In the genomic region with DNA sequence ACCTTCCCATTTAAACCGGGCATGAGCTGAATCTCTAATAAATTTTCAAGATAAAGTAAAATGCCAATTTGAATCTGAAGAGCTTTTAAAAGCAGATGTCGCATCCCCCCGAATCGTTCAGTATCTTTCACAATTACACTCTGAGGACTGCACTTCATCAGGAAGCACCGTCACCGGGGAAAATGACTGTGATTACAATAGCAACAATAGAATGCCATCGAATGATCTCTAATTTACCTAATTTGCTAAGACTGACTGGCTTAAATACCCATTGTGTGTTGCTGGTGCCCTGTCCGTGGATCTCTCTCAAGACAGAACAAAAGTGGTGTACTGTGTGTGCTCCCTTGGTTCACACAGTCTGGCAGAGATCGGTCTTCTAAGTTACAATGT, we compare ENCODE assay signal across 9 mouse cellular contexts.
DNase-seq lines count a peak whose midpoint lies in the region; ATAC-seq lines count a peak whose summit lies in the region.
"Had no signal": no experiment of that assay in that cellular context is flagged by ENCODE, and none has a peak within 500 bp of the region (broad histone marks: within the 10 kb centered on the region; RNA-seq: fewer than 3 reads in every experiment).

No protein-coding gene starts in this region.

- H3K9ac ChIP-seq in kidney, embryonic 16.5 days (replicated peaks; ENCODE audit: low read length), result no peak overlapping the region
- no peak overlapping the region for H3K9ac ChIP-seq in embryonic facial prominence, embryonic 13.5 days
- H3K9ac ChIP-seq in hindbrain, embryonic 16.5 days (ENCODE audit: low read depth, low read length), result peak overlapping the region; percentile 62
- H3K9ac ChIP-seq in neural tube, embryonic 13.5 days, result peak overlapping the region; percentile 68
- H3K9ac ChIP-seq: heart, embryonic 15.5 days had no signal

- DNase-seq in kidney, adult 11 months, result no peak
- no peak for DNase-seq in gastrocnemius, adult 18-20 months (ENCODE audit: low spot score)
- no peak for DNase-seq in kidney, postnatal 14 days
- DNase-seq in ovary, adult 18-20 months (ENCODE audit: low spot score), result no peak

- H3K9me3 ChIP-seq in kidney, embryonic 16.5 days (ENCODE audit: low read length), result no peaks in the 10 kb centered on the region
- no peaks in the 10 kb centered on the region for H3K9me3 ChIP-seq in embryonic facial prominence, embryonic 13.5 days
- H3K9me3 ChIP-seq in hindbrain, embryonic 16.5 days (ENCODE audit: control insufficient read depth, low read length), result no peaks in the 10 kb centered on the region
- H3K9me3 ChIP-seq in neural tube, embryonic 13.5 days, result no peaks in the 10 kb centered on the region
- H3K9me3 ChIP-seq: heart, embryonic 15.5 days had no signal

- H3K4me1 ChIP-seq in kidney, embryonic 16.5 days (ENCODE audit: insufficient read depth, low read length), result no peaks in the 10 kb centered on the region
- peaks cover 9% of the 10 kb centered on the region for H3K4me1 ChIP-seq in embryonic facial prominence, embryonic 13.5 days
- H3K4me1 ChIP-seq in hindbrain, embryonic 16.5 days (ENCODE audit: control insufficient read depth, insufficient read depth, low read depth, low read length), result peaks cover 6% of the 10 kb centered on the region
- H3K4me1 ChIP-seq in neural tube, embryonic 13.5 days (replicated peaks), result peaks cover 51% of the 10 kb centered on the region

- ATAC-seq in kidney, embryonic 16.5 days (ENCODE audit: low FRiP score, low TSS enrichment), result no peak
- no peak for ATAC-seq in embryonic facial prominence, embryonic 13.5 days (ENCODE audit: insufficient number of reproducible peaks, insufficient read depth, low FRiP score, low TSS enrichment, low read depth)
- ATAC-seq in hindbrain, embryonic 16.5 days, result peak; percentile 58; the same call in 1 of the 2 replicates
- ATAC-seq in neural tube, embryonic 13.5 days (ENCODE audit: low read depth), result peak; percentile 64

- H3K27ac ChIP-seq in kidney, embryonic 16.5 days (ENCODE audit: low read length), result no peak overlapping the region
- H3K27ac ChIP-seq in embryonic facial prominence, embryonic 13.5 days, result no peak overlapping the region
- peak overlapping the region; percentile 81 for H3K27ac ChIP-seq in hindbrain, embryonic 16.5 days (ENCODE audit: low read depth, low read length)
- H3K27ac ChIP-seq in neural tube, embryonic 13.5 days (replicated peaks), result peak overlapping the region; percentile 95
- H3K27ac ChIP-seq: heart, embryonic 15.5 days had no signal

- no peaks in the 10 kb centered on the region for H3K27me3 ChIP-seq in kidney, embryonic 16.5 days (ENCODE audit: insufficient read depth, low read length)
- 0 out of 2 replicates have a peak, but pooled peaks cover 5% of the 10 kb centered on the region for H3K27me3 ChIP-seq in embryonic facial prominence, embryonic 13.5 days
- no peaks in the 10 kb centered on the region for H3K27me3 ChIP-seq in hindbrain, embryonic 16.5 days (replicated peaks; ENCODE audit: control insufficient read depth, insufficient read depth, low read length)
- no peaks in the 10 kb centered on the region for H3K27me3 ChIP-seq in neural tube, embryonic 13.5 days
- H3K27me3 ChIP-seq: heart, embryonic 15.5 days had no signal

- 60% methylated on average over 9 of the region's 9 CpGs for WGBS in kidney, embryonic 16.5 days
- WGBS in embryonic facial prominence, embryonic 13.5 days, result 44% methylated on average over 9 of the region's 9 CpGs
- WGBS in hindbrain, embryonic 16.5 days, result 10% methylated on average over 9 of the region's 9 CpGs
- WGBS in neural tube, embryonic 13.5 days, result 12% methylated on average over 9 of the region's 9 CpGs

- no peak overlapping the region for H3K4me3 ChIP-seq in kidney, embryonic 16.5 days (ENCODE audit: low read length)
- no peak overlapping the region for H3K4me3 ChIP-seq in embryonic facial prominence, embryonic 13.5 days
- H3K4me3 ChIP-seq in hindbrain, embryonic 16.5 days (ENCODE audit: low read length), result peak overlapping the region; percentile 37
- H3K4me3 ChIP-seq in neural tube, embryonic 13.5 days, result peak overlapping the region; percentile 33
- H3K4me3 ChIP-seq: heart, embryonic 15.5 days had no signal

- H3K4me2 ChIP-seq in kidney, embryonic 16.5 days (replicated peaks; ENCODE audit: low read depth, low read length), result peak overlapping the region; percentile 11; the same call in 1 of the 2 replicates
- H3K4me2 ChIP-seq in embryonic facial prominence, embryonic 13.5 days, result peak overlapping the region; percentile 24
- H3K4me2 ChIP-seq in hindbrain, embryonic 16.5 days (ENCODE audit: low read length), result peak overlapping the region; percentile 56
- peak overlapping the region; percentile 55 for H3K4me2 ChIP-seq in neural tube, embryonic 13.5 days
- H3K4me2 ChIP-seq: heart, embryonic 15.5 days had no signal

- no peaks in the 10 kb centered on the region for H3K36me3 ChIP-seq in kidney, embryonic 16.5 days (ENCODE audit: insufficient read depth, low read length)
- no peaks in the 10 kb centered on the region for H3K36me3 ChIP-seq in embryonic facial prominence, embryonic 13.5 days
- no peaks in the 10 kb centered on the region for H3K36me3 ChIP-seq in hindbrain, embryonic 16.5 days (ENCODE audit: control insufficient read depth, insufficient read depth, low read length)
- no peaks in the 10 kb centered on the region for H3K36me3 ChIP-seq in neural tube, embryonic 13.5 days
- H3K36me3 ChIP-seq: heart, embryonic 15.5 days had no signal

Comparison
In these comparisons a context has a peak if more than half of its experiments do, and no peak if none do; other contexts are left out.
1. ATAC-seq: peak in hindbrain, embryonic 16.5 days (single experiment) and neural tube, embryonic 13.5 days (single experiment); none in kidney, embryonic 16.5 days (single experiment) and embryonic facial prominence, embryonic 13.5 days (single experiment).
2. H3K27ac ChIP-seq: peak in hindbrain, embryonic 16.5 days (single experiment) and neural tube, embryonic 13.5 days (single experiment); none in kidney, embryonic 16.5 days (single experiment) and embryonic facial prominence, embryonic 13.5 days (single experiment).
3. H3K4me3 ChIP-seq: peak in hindbrain, embryonic 16.5 days (single experiment) and neural tube, embryonic 13.5 days (single experiment); none in kidney, embryonic 16.5 days (single experiment) and embryonic facial prominence, embryonic 13.5 days (single experiment).
4. H3K9ac ChIP-seq: peak in hindbrain, embryonic 16.5 days (single experiment) and neural tube, embryonic 13.5 days (single experiment); none in kidney, embryonic 16.5 days (single experiment) and embryonic facial prominence, embryonic 13.5 days (single experiment).
5. Peak in every context shown above with its lines, with median percentiles within 50 percentile points of each other: H3K4me2 ChIP-seq.